Mouse (Mus musculus): ENCODE measurements around the gene Zpbp2.

GRCm38 (mm10) chr11:98512881-98513280 lies 38.0 kb upstream of the Zpbp2 start:
- TF ChIP-seq POLR2A (IDR thresholded peaks at IDR 0.05; ENCODE audit: borderline replicate concordance, extremely low read depth, low read depth, low read length) = no peak
- no peak for TF ChIP-seq CTCF (IDR thresholded peaks at IDR 0.05; ENCODE audit: insufficient read depth, low read length)

All from lung, adult 2 months (tissue).